Mouse (Mus musculus): ENCODE results near the gene Naga.

Gene Naga

DNA sequence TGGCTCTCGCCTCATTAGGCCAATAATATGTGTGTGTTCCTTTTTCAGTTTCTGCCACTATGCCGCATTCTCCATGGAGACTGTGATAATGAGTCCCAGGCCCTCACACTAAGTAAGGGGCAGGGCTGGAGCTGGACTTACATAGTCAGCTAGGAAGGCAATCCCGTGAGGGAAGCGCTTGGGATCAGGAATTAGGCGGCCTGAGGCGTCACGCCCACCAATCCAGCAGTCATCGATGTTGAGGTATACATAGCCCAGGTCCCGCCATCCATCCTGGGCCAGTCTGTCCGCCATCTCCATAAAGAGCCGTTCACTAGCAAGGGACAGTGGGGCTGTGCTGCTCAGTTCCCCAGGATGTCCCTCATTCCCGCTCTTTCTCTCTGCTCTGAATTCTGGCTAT, 2.1 kb downstream of the Naga start:
- no peak for DNase-seq

DNA sequence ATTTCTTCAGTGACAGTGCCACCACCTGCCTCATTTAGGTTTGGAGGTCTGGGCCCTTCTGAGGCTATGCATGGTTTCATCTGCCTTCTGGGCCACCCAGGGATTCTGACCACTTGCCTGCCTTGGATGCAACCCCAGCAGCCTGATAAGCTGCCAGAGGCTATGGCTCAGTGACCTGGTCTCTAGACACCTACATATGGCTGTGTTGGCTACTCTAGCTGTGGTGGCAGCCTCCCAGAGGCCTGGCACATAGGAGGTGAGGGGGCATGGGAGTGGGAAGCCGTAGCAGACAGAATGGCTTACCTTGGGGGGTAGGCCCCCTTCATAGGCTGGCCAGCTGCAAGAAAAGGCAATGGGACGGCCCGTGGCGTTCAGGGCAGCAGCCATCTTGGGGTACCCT, 3.5 kb downstream of the Naga start:
- DNase-seq = no peak

DNA sequence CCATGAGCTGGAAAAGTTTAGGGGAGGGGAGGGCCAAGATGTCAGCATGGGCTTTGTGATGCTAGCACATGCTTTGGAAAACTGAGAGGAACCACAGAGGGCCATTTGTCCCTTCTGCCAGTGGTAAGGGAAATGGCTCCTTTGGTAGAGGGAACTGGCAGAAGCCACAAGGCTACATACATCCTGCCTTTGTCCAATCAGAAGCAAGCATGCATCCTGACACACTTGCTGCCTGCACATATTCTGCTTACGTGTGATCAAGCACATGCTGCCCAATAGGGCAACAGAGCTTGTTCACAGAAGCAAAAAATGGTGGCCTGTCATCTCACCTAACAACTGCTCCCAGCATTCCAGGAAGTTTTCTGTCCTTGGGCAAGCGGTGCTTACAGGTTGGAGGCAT, 13.3 kb downstream of the Naga start:
- no peak for DNase-seq

DNA sequence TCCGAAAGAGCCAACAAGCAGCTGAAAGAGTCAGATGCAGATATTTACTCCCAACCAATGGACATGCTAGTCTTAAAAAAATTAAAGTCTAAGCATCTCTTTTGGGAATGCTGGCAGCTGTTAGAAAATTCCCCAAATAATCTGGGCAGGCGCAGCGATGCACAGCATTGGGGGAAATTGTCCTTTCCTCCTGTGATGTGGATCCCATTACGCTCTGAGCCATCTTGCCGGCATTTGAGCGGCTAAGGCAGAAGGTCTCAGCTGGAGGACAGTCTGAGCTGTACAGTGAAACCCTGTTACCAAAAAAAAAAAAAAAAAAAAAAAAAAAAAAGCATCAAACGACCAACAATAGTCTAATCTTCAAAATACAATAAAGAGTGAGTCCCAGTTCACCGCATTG, 16.5 kb downstream of the Naga start:
- DNase-seq = no peak

DNA sequence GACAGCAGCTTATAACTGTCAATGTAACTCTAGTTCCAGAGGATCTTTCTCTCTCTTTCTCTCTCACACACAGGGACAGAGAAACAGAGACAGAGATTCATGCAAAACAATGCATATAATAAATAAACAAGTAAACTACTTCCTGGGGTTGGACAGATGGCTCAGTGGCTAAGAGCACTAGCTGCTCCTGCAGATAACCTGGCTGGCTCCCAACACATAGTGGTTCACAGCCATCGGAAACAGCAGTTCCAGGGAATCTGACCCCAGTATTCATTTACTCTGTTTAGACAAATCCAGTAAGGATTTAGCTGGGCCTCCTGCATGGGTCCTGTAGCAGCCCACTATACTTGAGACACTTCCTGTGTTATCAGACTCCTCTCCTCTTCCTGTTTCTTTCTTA, 19.1 kb downstream of the Naga start:
- DNase-seq = peak; percentile 10

DNA sequence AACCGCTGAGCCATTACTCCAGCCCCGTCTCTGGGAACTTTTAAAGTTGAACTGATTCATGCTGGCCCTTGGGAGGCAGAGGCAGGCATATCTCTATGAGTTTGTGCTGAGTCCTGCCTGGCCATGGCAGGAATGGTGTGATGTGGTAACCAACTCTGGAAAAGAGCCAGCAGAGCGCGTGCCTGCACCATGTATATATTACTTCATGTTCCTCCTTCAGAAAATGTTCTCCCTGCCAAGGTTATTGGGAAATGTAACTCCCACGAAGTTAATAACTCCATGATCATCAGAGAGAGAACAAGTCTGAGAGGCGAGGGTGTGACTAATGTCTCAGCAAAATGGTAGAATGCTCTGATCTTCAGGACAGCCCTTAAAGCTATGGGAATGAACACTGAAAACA, 20.9 kb downstream of the Naga start:
- no peak for DNase-seq

DNA sequence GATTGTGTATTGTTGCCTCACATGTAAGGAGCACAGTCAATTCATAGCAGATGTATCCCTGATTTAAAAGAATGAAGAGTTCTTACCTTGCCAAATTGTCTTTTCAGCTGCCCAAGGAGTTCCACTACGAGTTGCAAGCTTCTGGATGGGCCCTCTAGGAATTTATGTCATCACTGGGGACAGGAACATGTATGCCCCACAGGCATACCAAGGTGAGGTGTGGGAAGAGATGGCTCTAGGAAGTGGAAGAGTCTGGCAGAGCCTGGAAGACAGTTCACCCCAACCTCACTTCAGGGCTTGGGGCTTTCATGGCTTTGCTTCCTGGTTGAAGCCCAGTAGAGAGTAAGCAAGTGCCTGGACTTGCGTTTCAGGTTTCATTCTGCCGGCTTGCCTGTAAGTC, 30.3 kb downstream of the Naga start:
- no peak for DNase-seq

DNA sequence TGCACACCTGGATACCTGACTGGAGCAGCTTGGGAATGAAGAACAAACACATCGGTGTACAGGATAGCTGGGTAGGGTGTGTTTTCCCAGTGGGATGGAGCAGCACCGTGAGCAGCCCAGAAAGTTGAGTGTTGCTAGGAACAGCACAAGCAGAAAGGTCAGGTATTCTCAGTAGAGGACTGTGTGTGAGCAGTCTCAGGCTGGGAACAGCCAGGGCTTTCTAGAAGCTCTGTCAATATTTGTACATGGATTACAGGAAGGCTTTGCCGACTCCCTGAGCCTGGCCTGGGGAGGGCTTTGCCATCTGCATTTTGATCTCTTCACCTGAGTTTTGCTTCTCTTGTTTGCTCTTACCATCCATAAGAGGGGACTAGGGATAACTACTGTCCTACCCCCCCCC, 31.6 kb downstream of the Naga start:
- DNase-seq = no peak

DNA sequence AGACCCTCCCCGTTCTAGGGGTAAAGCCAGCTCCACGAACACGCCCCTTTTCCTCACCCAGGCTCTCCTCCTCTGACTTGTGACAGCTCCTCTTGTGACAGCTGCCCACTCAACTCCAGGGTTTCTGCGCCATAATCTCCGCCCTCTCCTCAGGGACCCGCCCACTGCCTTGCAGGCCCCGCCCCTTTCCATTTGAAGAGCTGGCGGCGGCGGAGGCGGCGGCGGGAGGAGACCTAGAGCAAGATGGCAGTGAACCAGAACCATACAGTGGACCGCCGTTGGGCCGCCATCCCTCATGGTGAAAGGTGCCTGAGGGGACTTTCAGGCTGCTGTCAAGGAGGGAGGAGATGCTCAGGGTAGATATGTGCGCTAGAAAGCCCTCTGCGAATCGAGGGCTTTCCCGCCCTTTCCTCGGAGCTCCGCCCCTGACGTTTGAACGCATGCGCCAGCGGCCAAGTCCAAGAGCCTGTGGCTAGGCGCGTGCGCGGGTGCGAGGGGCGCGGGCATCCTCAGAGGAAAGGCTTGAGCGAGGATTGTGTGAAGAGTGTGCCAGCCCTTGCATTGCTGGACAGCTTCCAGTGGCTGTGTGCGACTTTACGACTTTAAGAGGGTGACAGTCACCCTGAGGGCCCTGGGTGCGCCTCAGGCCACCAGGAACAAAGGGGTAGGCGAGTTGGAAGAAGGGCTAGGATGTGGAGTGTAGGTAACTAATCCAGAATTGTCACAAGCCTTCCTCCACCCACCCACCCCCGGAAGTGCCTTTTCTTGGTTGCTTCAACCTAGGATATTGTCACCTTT, 39.8 kb downstream of the Naga start, which contains the start of gene Wbp2nl:
Gene Wbp2nl (plus strand): TSS at position 191 of the 798 bp plus-strand sequence.
- DNase-seq = no peak

DNA sequence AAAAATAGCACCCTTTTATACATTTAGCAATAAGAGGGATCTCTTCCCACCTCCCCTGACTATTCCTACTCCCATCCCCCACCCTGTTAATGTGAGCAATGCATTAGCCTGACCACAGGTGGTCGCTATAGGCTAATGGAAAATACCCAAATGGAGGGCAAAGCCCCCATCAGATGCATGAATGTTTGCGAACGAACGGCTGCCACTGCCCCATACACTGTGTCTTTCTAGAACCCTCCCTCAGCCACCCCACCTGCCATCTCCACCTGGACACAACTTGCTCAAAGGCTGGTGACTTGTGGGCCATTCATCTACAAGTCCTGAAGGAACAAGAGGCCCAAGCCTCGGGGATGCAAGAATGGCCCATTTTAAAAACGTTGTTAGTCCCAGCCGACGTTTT, 44.7 kb downstream of the Naga start:
- no peak for DNase-seq

DNA sequence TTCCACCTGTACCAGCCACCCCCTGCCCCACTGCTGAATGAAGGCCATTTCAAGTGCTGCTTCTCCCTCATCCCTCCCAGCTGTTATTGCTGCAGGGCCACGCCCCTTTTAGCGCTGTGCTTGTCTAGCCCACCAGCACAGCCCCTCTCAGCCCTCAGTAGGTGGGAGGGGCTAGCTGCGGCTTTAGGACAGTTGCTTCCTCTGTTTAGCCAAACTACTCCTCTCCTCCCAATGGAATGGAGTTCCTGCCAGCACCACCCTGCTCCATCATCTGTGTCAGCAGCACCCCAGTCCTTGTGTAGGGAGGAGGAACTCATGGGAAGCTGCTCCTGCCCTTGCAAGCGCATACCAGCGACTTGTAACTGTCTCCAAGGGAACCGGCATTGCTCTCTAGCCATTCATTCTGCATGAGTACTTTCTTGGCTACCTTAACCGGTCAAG, 45.4 kb downstream of the Naga start:
- DNase-seq = no peak

DNA sequence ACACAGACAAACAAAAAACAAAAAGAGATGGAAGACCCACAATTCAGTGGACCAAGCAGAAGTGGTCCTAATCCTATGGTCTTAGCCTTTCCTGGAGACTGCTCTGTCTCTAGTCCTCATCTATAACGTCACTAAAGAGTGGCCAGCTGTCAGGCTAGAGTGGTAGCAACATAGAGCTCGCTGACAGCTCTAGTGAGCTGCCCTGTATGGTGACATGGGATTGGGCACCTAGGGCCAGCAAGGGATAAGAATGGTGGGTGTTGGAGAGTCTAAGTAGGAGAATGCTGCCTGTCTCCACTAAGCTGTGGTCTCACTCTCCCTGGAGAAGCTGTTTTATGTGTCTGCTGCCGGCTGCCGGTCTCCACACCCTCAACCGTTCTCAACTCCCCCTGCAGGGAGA, 45.9 kb downstream of the Naga start:
- DNase-seq = no peak

DNA sequence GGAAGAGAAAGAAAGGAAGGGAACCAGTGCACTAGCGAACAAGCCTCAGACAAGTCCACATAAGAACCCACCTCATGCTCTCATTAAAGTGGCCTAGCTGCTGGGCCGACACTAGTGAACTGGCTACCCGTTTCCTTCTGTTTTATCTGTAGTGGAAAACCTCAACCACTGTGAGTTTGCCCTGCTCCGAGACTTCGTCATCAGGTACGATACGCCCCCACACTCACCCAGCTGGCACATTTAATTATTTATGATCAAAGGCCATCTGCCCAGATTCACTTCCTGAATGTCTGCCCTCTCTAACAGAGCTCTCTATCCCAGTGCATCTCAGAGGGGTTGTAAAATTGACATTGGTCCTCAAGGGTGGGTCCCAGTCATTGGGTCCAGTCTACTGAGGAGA, 48.5 kb downstream of the Naga start:
- DNase-seq = no peak

DNA sequence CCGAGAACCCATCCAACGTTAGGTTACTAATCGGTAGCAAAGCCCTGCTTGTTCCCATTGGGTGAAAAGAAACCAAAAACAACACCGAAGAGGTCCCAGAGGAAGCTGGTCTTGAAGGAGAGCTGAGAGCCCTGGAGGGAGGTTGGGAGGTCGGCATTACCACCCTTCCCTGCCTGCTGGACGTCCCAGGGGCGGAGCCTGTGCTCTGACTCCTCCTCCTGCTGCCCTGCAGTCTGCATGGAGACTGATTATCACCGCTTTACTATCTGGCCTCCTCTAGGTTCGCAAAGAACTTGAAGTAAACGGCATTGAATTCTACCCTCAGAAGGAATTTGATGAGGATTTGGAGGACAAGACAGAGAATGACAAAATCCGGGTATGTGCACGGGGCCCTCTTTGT, 52.6 kb downstream of the Naga start:
- DNase-seq = no peak

DNA sequence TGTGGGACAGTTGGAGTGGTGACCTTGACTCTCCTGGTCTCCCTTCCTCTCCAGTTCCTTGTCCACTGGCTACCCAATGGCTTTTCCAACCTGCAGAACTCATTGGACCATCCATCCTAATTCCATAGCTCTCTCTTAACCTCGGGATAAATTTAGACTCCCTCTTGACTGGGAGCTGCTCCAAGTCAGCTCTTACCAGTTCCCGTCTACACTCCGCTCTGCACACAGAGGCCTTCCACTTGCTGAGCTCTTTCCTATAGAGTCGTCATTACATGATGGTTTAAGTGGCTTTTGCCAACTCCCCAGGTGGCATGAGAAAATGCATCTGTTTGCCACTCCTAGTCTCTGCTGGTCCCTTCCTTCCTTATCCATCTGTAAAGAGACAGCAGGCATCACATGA, 58.1 kb downstream of the Naga start:
- DNase-seq = no peak
